Mouse (Mus musculus) gastrocnemius, postnatal 14 days (tissue): ENCODE results near the gene Olfr1181. TPM values are rescaled to one million over a fixed set of nuclear protein-coding genes. Genes with fewer than 3 reads are reported as not detected.
"Not testable (repeated sequence)": the region's sequence is repeated elsewhere in the genome, so short reads cannot be mapped to it uniquely, and the experiment has no call there.

Experiments used
- DNase-seq: peaks from one replicate; pipeline ENCODE4 v3.0.0; 2021; ENCODE audit warnings: mixed read lengths
- intact Hi-C: fragments of 180-260 bp; cut with DNase I; formaldehyde crosslinking; loops from one replicate; pipeline ENCODE4 v1.15.1; 2025; ENCODE audit warnings: low total_unique reads
- long read RNA-seq, 2 experiments: library from polyadenylated mRNA; stranded (forward); transcript quantifications; one replicate each; pipeline ENCODE4 v2.0.0; 2021
- total RNA-seq, 2 experiments: library from RNA; stranded (reverse); gene quantifications; 2 replicates each; pipeline ENCODE4 v1.2.3; 2021

Olfr1181 gene
- total RNA-seq = not detected
- long read RNA-seq, experiment 1 = 0 reads
- long read RNA-seq, experiment 2 = 0 reads

DNA sequence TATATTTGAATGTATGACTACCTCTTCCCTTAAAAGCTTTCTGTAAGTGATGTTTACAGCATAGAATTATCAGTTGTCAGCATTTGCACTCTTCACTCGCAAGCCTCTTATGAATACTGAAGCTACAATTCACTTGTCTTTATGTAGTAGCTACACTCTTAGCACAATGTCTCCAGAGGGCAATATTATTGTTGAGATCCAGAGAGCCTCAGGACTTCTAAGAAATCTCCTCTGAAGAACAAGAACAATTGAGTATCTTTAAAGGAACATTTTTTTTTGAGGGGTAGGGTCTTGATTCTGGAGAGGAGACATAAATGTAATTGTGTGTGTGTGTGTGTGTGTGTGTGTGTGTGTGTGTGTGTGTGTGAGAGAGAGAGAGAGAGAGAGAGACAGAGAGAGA is at the start of gene Olfr1181:
TSS of gene Olfr1181 (minus strand) at position 101 of the 400 bp plus-strand sequence.
- no peak for DNase-seq
- intact Hi-C loops = no loop called here

DNA sequence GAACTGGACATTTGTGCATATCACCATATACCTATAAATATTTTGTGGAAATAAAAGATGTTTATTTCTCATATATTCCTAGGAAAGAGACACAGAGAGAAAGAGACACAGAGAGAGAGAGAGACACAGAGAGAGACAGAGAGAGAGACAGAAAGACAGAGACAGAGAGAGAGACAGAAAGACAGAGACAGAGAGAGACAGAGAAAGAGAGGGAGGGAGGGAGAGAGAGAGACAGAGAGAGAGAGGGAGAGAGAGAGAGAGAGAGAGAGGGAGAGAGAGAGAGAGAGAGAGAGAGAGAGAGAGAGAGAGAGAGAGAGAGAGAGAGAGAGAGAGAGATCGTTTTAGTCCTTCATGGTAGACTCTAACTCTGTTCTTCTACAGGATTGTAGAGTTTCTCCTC is 28.6 kb upstream of the Olfr1181 start, which contains the start of gene Olfr1183:
TSS of gene Olfr1183 (plus strand) at position 301 of the 400 bp plus-strand sequence.
- DNase-seq, intact Hi-C loops: not testable (repeated sequence)

DNA sequence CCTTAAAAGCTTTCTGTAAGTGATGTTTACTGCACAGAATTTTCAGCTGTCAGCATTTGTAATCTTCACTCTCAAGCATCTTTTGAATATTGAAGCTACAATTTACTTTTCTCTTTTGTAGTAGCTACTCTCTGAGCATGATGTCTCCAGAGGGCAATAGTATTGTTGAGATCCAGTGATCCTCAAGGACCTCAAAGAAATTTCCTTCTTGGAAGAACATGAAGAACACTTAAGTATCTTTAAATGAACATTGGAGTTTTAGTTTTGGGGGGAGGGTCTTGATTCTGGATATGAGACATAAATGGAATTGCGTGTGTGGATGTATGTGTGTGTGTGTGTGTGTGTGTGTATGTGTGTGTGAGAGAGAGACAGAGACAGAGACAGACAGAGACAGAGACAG is 23.1 kb upstream of the Olfr1181 start, which contains the start of gene Gm13757:
TSS of gene Gm13757 (minus strand) at position 101 of the 400 bp plus-strand sequence.
- intact Hi-C loops = no loop called here
- no peak for DNase-seq

DNA sequence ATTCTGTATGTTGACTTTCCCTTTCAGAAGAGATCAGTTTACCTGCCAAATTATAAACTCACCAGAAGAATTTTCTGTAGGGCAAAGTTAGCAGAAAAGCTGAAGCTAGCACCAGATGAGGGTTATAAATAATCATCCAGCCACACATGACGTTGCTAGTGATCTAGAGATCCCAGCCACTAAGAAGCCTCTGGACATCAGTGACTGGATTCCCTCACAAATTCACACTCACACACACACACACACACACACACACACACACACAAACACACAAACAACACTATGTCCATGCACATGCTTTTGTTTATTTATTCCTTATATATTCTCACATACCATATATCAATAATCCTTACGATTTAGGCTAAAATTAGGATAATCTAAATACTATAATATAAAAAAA is 6.9 kb downstream of the Olfr1181 start, which contains the start of gene Olfr1180:
TSS of gene Olfr1180 (minus strand) at position 101 of the 400 bp plus-strand sequence.
- DNase-seq = no peak
- intact Hi-C loops = no loop called here

- intact Hi-C loops = no loop called here
- DNase-seq = no peak
Observed at GRCm38 (mm10) chr2:88406353-88406752, 19.6 kb downstream of the Olfr1181 start, which contains the start of gene Olfr1179. Gene Olfr1179 (minus strand): TSS chr2:88406453.

DNA sequence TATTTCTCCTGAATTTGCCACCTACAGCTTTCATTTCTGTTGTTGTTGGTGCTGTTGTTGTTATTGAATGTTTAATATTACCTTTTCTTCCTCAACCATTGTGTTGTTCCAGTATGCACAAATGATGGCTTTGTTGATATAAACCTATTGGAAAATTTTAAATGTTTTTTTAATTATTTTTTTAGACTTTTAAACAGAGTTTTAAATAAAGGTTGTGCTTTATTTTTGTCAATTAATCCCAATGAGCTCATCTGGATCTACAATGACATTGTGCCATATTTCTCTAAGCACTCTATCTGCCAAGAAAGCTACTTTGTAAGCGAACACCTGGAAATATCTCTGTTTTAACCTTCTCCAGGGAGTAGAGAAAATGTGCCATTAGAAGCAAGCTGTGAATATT is 39.2 kb downstream of the Olfr1181 start, which contains the start of gene Olfr1178:
TSS of gene Olfr1178 (plus strand) at position 301 of the 400 bp plus-strand sequence.
- intact Hi-C loops = no loop called here
- no peak for DNase-seq

Other genes starting within 250 kb of the Olfr1181 start
- not detected for gene Olfr1168, start 244.3 kb downstream of the Olfr1181 start, total RNA-seq
- gene Olfr1170, start 197.8 kb downstream of the Olfr1181 start, total RNA-seq = not detected
- gene Olfr1173, start 146.3 kb downstream of the Olfr1181 start, total RNA-seq = not detected
- gene Olfr1174-ps, start 111.0 kb downstream of the Olfr1181 start, total RNA-seq = not detected
- not detected for gene Olfr1175-ps, start 99.0 kb downstream of the Olfr1181 start, total RNA-seq
- not detected for gene Olfr1176, start 89.5 kb downstream of the Olfr1181 start, total RNA-seq
- not detected for gene Olfr1177-ps, start 79.7 kb downstream of the Olfr1181 start, total RNA-seq
- gene Olfr1178, start 39.1 kb downstream of the Olfr1181 start, total RNA-seq = not detected
- not detected for gene Olfr1179, start 19.7 kb downstream of the Olfr1181 start, total RNA-seq
- not detected for gene Olfr1180, start 7.0 kb downstream of the Olfr1181 start, total RNA-seq
- gene Gm13757, start 23.0 kb upstream of the Olfr1181 start, total RNA-seq = not detected
- gene Olfr1183, start 28.7 kb upstream of the Olfr1181 start, total RNA-seq = not detected
- not detected for gene Olfr1184, start 57.4 kb upstream of the Olfr1181 start, total RNA-seq
- gene Olfr1185-ps1, start 67.1 kb upstream of the Olfr1181 start, total RNA-seq = not detected
- gene Olfr1186, start 92.4 kb upstream of the Olfr1181 start, total RNA-seq = not detected
- not detected for gene Olfr1188, start 130.8 kb upstream of the Olfr1181 start, total RNA-seq
- gene Olfr1189, start 160.3 kb upstream of the Olfr1181 start, total RNA-seq = not detected
- under 1 TPM in 1 of 2 experiments, not detected in 1; 0.04 TPM for gene Olfr1191-ps1, start 214.4 kb upstream of the Olfr1181 start, total RNA-seq
- not detected for gene Olfr1192-ps1, start 222.3 kb upstream of the Olfr1181 start, total RNA-seq
- not detected for gene Olfr1193, start 249.5 kb upstream of the Olfr1181 start, total RNA-seq